Mouse (Mus musculus) ES-Bruce4 (cell line): ENCODE data around the gene Ptpn21. TPM values are rescaled to one million over a fixed set of nuclear protein-coding genes. Genes with fewer than 3 reads are reported as not detected.

ENCODE experiments used
- H3K27ac ChIP-seq: 2 replicates; pipeline ENCODE4 v1.5.1; 2012; ENCODE audit warnings: low read length, inconsistent platforms; ENCODE audit not compliant: insufficient read depth
- H3K27me3 ChIP-seq: 2 replicates; pipeline ENCODE4 v1.6.1; 2012; ENCODE audit warnings: mild to moderate bottlenecking, low read length, inconsistent platforms; ENCODE audit not compliant: control insufficient read depth, poor library complexity, insufficient read depth, severe bottlenecking
- H3K36me3 ChIP-seq: 2 replicates; pipeline ENCODE4 v1.6.1; 2012; ENCODE audit warnings: inconsistent platforms, mild to moderate bottlenecking, low read length, moderate library complexity; ENCODE audit not compliant: control insufficient read depth, poor library complexity, insufficient read depth, severe bottlenecking
- H3K4me1 ChIP-seq: one replicate; pipeline ENCODE4 v1.8.1; 2011; ENCODE audit warnings: low read length; ENCODE audit not compliant: control insufficient read depth, insufficient read depth
- H3K4me3 ChIP-seq: 2 replicates; pipeline ENCODE4 v1.5.1; 2011; ENCODE audit warnings: low read depth, mild to moderate bottlenecking, low read length
- H3K9ac ChIP-seq: 2 replicates; pipeline ENCODE4 v1.6.1; 2012; ENCODE audit warnings: low read depth, mild to moderate bottlenecking, inconsistent platforms; ENCODE audit not compliant: poor library complexity, severe bottlenecking
- H3K9me3 ChIP-seq: replicated peaks from 2 replicates; pipeline ENCODE4 v1.6.1; 2012; ENCODE audit warnings: mild to moderate bottlenecking, low read length, inconsistent platforms; ENCODE audit not compliant: control insufficient read depth, poor library complexity, insufficient read depth, severe bottlenecking
- CTCF ChIP-seq: IDR thresholded peaks from one replicate; pipeline ENCODE4 v1.8.1; 2011; ENCODE audit warnings: low read depth, low read length
- EP300 ChIP-seq: IDR thresholded peaks from 2 replicates; pipeline ENCODE4 v1.6.1; 2011; ENCODE audit warnings: low read depth, low read length; ENCODE audit not compliant: insufficient read depth
- POLR2A ChIP-seq: IDR thresholded peaks from one replicate; pipeline ENCODE4 v1.8.1; 2011; ENCODE audit warnings: low read length; ENCODE audit not compliant: insufficient read depth
- polyA plus RNA-seq: library from polyadenylated mRNA; stranded (reverse); fragments of >200 nt; gene quantifications from 2 replicates; pipeline ENCODE4 v1.2.4, GENCODE M21; 2011; ENCODE audit warnings: low read depth; ENCODE audit not compliant: missing spikeins, insufficient read depth, insufficient read length

Gene Ptpn21
- polyA plus RNA-seq, 1 experiment, result 25.0 TPM

GRCm38 (mm10) chr12:98720628-98721027 is 16.6 kb downstream of the Ptpn21 start:
- Histone ChIP-seq H3K9ac (no peak overlapping the region), H3K27ac (no peak overlapping the region), H3K9me3 (no peaks in the 10 kb centered on the region), H3K4me1 (peaks cover 2% of the 10 kb centered on the region), H3K4me3 (no peak overlapping the region), H3K27me3 (no peaks in the 10 kb centered on the region), H3K36me3 (no peaks in the 10 kb centered on the region)
- TF ChIP-seq EP300 (no peak), CTCF (no peak)

- no peaks in the 10 kb centered on the region for H3K4me1 ChIP-seq
- no peak overlapping the region for H3K4me3 ChIP-seq
Observed at GRCm38 (mm10) chr12:98716142-98716541, 21.1 kb downstream of the Ptpn21 start.

GRCm38 (mm10) chr12:98714757-98715156 is 22.4 kb downstream of the Ptpn21 start:
- Histone ChIP-seq H3K9ac (no peak overlapping the region), H3K4me3 (no peak overlapping the region), H3K9me3 (no peaks in the 10 kb centered on the region), H3K27ac (no peak overlapping the region), H3K36me3 (peaks cover 3% of the 10 kb centered on the region; the same call in 1 of the 2 replicates), H3K4me1 (no peaks in the 10 kb centered on the region), H3K27me3 (no peaks in the 10 kb centered on the region)
- no peak for TF ChIP-seq CTCF
- TF ChIP-seq POLR2A, result no peak
- TF ChIP-seq EP300, result no peak

More at GRCm38 (mm10) chr12:98716142-98716541, 21.1 kb downstream of the Ptpn21 start:
- TF ChIP-seq CTCF (no peak), EP300 (no peak), POLR2A (no peak)
- Histone ChIP-seq H3K9ac (no peak overlapping the region), H3K27me3 (no peaks in the 10 kb centered on the region), H3K9me3 (no peaks in the 10 kb centered on the region), H3K36me3 (peaks cover 3% of the 10 kb centered on the region; the same call in 1 of the 2 replicates), H3K27ac (no peak overlapping the region)

GRCm38 (mm10) chr12:98713621-98714103 is 23.5 kb downstream of the Ptpn21 start:
- Histone ChIP-seq H3K4me1 (no peaks in the 10 kb centered on the region), H3K9me3 (no peaks in the 10 kb centered on the region), H3K36me3 (peaks cover 3% of the 10 kb centered on the region; the same call in 1 of the 2 replicates), H3K27me3 (no peaks in the 10 kb centered on the region), H3K27ac (no peak overlapping the region), H3K4me3 (no peak overlapping the region), H3K9ac (no peak overlapping the region)
- no peak for TF ChIP-seq POLR2A
- TF ChIP-seq EP300, result no peak
- no peak for TF ChIP-seq CTCF

GRCm38 (mm10) chr12:98712819-98713218 is 24.4 kb downstream of the Ptpn21 start:
- H3K36me3 ChIP-seq, result peaks cover 3% of the 10 kb centered on the region; the same call in 1 of the 2 replicates
- no peak for TF ChIP-seq CTCF
- TF ChIP-seq EP300, result no peak
- no peak overlapping the region for H3K9ac ChIP-seq
- no peak overlapping the region for H3K27ac ChIP-seq
- H3K27me3 ChIP-seq, result no peaks in the 10 kb centered on the region
- H3K4me3 ChIP-seq, result no peak overlapping the region
- H3K9me3 ChIP-seq, result no peaks in the 10 kb centered on the region
- H3K4me1 ChIP-seq, result no peaks in the 10 kb centered on the region

- H3K4me1 ChIP-seq, result no peaks in the 10 kb centered on the region
- no peak overlapping the region for H3K27ac ChIP-seq
- no peaks in the 10 kb centered on the region for H3K9me3 ChIP-seq
- H3K27me3 ChIP-seq, result no peaks in the 10 kb centered on the region
- H3K4me3 ChIP-seq, result no peak overlapping the region
- H3K9ac ChIP-seq, result no peak overlapping the region
- no peaks in the 10 kb centered on the region; the same call in 1 of the 2 replicates for H3K36me3 ChIP-seq
- TF ChIP-seq EP300 (no peak), CTCF (no peak), POLR2A (no peak)
Observed at GRCm38 (mm10) chr12:98703961-98704360, 33.2 kb downstream of the Ptpn21 start.
